Mouse (Mus musculus) limb, embryonic 10.5 days (tissue): Measurements from ENCODE around the gene Cdhr3. TPM values are rescaled to one million over a fixed set of nuclear protein-coding genes. Genes with fewer than 3 reads are reported as not detected.

ENCODE experiments used
- DNase-seq: peaks from one replicate; pipeline ENCODE4 v3.0.0-alpha.2; 2017; ENCODE audit warnings: low spot score
- H3K27ac ChIP-seq: fragments of 300-500 bp; sonication (generic); 2 replicates; pipeline ENCODE4 v1.5.1; 2016; ENCODE audit warnings: mild to moderate bottlenecking
- H3K27me3 ChIP-seq: fragments of 300-500 bp; sonication (generic); 2 replicates; pipeline ENCODE4 v1.6.1; 2016; ENCODE audit warnings: low read depth, mild to moderate bottlenecking; ENCODE audit not compliant: poor library complexity, severe bottlenecking
- H3K36me3 ChIP-seq: fragments of 300-500 bp; sonication (generic); 2 replicates; pipeline ENCODE4 v1.6.1; 2016; ENCODE audit warnings: mild to moderate bottlenecking, moderate library complexity
- H3K4me1 ChIP-seq: fragments of 300-500 bp; sonication (generic); 2 replicates; pipeline ENCODE4 v1.6.1; 2016
- H3K4me3 ChIP-seq: fragments of 300-500 bp; sonication (generic); 2 replicates; pipeline ENCODE4 v1.5.1; 2016; ENCODE audit warnings: mild to moderate bottlenecking, moderate library complexity
- H3K9me3 ChIP-seq: fragments of 300-500 bp; sonication (generic); replicated peaks from 2 replicates; pipeline ENCODE4 v1.6.1; 2016; ENCODE audit warnings: mild to moderate bottlenecking
- WGBS: fragments of 180-500 bp; shearing (Covaris S2); methylation state at CpG from one replicate; pipeline ENCODE4 v1.1.7; 2016; 5-methylcytosine and 5-hydroxymethylcytosine counted together
- polyA plus RNA-seq: library from polyadenylated mRNA; unstranded; fragments of >200 nt; fragmentation: Nextera tagmentation; extraction: Ambion mirVana; gene quantifications from 2 replicates; pipeline ENCODE4 v1.2.1, GENCODE M21; 2016

Cdhr3 gene
- polyA plus RNA-seq, 1 experiment from 2014 or later: not detected

DNA sequence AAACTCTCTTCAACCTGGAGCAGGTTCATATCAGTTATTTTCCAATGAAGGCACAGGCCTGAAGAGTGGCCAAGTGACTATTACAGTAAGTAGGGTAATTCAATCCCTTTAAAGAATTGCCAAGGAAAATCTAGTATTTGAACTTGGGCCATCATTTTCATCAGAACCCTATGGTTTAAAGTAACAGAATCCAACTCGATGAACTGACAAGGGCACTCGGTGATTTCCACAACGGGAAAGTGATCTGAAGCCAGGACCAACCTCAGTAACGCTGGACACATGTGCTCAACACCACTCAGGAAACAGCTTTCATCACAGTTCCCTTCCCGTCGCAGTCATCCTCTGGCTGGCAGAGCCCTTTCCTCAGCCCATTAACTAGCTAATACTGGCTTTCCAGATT lies 68.2 kb downstream of the Cdhr3 start:
- Histone ChIP-seq H3K9me3 (0 out of 2 replicates have a peak, but pooled peaks cover 2% of the 10 kb centered on the region), H3K27ac (no peak overlapping the region), H3K4me3 (no peak overlapping the region), H3K4me1 (peaks cover 26% of the 10 kb centered on the region), H3K36me3 (no peaks in the 10 kb centered on the region), H3K27me3 (no peaks in the 10 kb centered on the region; the same call in 1 of the 2 replicates)
- 70% methylated on average over 6 of the region's 6 CpGs for WGBS
- DNase-seq: no peak

DNA sequence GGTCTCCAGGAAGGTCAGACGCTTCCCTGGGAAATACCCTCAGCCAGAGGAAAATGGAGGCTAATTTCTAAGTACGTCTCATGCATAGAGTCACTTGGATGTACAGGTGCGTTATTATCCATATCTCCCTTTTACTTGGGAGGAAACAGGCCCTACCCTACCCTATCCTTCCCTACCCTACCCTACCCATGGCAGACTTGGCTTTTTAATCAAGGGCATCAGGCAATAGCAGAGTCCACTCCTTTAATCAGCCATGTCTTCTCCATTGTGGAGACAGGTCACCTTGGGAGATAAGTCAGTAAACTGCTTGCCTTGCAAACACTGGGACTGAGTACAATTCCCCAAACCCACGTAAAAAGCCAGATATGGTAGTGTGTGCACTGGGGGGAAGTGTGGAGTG lies 70.9 kb downstream of the Cdhr3 start:
- Histone ChIP-seq H3K27ac (no peak overlapping the region), H3K36me3 (no peaks in the 10 kb centered on the region), H3K27me3 (no peaks in the 10 kb centered on the region; the same call in 1 of the 2 replicates), H3K9me3 (0 out of 2 replicates have a peak, but pooled peaks cover 2% of the 10 kb centered on the region), H3K4me1 (0 out of 2 replicates have a peak, but pooled peaks cover 5% of the 10 kb centered on the region), H3K4me3 (no peak overlapping the region)
- no peak for DNase-seq
- WGBS: 93% methylated on average over 4 of the region's 4 CpGs

DNA sequence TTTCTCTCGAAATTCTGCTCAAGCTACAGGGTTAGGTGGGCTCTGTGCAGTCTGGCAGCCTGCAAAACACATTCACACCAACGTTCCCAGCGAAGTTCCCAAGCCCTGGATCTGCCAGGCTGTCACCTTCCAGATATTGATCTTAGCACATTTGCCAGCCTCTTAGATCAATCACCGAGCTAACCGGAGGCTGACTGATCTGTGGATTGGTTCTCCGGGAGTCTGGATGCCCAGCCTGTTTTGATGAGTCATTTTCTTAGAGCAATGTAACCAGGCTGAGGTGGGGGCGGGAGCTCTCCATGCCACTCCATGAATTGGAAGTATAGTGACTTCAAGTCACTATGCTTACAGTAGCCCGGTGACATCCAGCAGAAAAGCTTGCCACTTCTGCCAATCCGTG lies 71.5 kb downstream of the Cdhr3 start:
- Histone ChIP-seq H3K27me3 (no peaks in the 10 kb centered on the region; the same call in 1 of the 2 replicates), H3K4me1 (0 out of 2 replicates have a peak, but pooled peaks cover 5% of the 10 kb centered on the region), H3K36me3 (no peaks in the 10 kb centered on the region), H3K4me3 (no peak overlapping the region), H3K9me3 (0 out of 2 replicates have a peak, but pooled peaks cover 2% of the 10 kb centered on the region), H3K27ac (no peak overlapping the region)
- WGBS: 80% methylated on average over 9 of the region's 9 CpGs
- DNase-seq: no peak

DNA sequence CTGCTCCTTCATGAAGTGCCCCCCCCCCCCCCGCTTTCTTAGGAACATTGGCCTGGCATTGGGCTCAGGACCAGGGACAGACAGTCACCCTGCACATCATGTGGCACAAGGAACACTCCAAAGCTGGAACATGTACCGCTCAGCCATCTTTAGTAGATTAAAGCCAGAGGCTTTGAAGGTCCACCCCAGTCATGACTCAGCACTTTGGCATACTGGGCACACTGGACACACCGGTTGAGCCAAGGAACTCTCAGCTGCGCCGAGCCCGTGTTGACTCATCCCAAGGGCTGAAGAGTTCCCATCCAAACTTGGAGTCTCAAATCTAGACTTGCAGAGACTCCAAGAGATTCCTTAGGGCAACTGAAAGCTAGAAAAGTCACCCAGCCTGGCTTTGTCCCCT lies 72.7 kb downstream of the Cdhr3 start:
- Histone ChIP-seq H3K4me3 (no peak overlapping the region), H3K36me3 (no peaks in the 10 kb centered on the region), H3K9me3 (0 out of 2 replicates have a peak, but pooled peaks cover 2% of the 10 kb centered on the region), H3K4me1 (0 out of 2 replicates have a peak, but pooled peaks cover 5% of the 10 kb centered on the region), H3K27me3 (no peaks in the 10 kb centered on the region), H3K27ac (no peak overlapping the region)
- 87% methylated on average over 6 of the region's 6 CpGs for WGBS
- no peak for DNase-seq

DNA sequence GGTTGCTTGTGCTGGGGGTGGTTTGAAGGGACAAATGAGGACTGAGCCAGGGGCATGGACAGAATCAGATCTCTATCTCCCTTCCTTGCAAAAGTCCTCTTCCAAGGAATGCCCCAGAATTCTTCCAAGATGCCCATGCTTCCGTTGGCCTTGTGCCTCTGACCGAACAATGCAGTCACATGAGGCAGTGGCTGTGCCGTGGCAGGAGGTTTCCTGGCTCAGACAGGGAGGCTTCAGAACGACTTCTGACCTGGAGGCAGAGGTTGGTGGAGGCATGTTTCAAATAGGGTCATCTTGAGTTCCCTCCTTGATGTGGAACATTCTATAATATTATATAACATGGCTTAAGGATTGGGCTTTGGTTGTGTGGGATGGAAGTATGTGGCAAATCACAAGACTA lies 74.1 kb downstream of the Cdhr3 start:
- WGBS: 82% methylated on average over 4 of the region's 4 CpGs
- 0 out of 2 replicates have a peak, but pooled peaks cover 2% of the 10 kb centered on the region for H3K9me3 ChIP-seq
- no peaks in the 10 kb centered on the region for H3K36me3 ChIP-seq
- no peak overlapping the region for H3K27ac ChIP-seq
- H3K4me3 ChIP-seq: no peak overlapping the region
- DNase-seq: no peak
- 0 out of 2 replicates have a peak, but pooled peaks cover 5% of the 10 kb centered on the region for H3K4me1 ChIP-seq
- H3K27me3 ChIP-seq: no peaks in the 10 kb centered on the region

DNA sequence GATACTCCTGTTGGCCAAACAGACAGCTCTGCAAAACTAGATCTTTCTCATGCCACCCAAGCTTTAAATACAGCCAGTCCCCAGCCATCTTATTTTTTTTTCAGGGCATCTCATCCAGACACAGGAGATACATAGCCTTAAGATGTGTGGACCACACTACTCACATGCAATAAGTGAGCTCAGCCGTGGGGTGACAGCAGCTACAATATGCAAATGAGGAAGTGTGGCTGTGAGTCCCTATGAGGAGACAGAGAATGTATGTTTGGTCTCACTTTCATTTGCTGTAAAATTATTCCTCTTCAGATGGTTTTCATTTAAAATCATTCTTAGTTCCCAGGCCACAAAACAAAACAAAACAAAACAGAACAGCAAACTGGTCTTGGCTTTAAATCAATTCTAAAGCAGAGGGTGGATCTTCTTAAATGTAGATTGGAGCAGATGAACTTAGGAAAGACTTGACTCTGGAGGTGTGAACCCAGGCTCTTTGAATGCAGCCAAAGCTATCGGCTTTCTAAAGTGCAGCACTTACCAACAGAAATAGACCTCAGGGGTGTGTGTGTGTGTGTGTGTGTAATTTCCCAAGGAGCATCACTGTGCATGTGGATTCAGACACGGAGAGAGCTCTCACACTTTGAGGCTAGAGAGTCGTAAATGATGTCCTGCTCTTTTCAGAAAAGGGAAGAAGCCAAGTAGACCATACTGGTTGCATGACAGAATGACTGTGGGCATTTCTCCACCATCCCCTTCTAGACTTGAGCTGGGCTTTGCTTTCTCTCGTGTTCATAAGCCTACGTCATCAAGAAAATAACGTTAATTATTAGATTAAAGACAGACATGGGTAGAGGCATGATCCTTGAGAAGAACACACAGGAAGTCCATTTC lies 75.6 kb downstream of the Cdhr3 start:
- Histone ChIP-seq H3K4me3 (no peak overlapping the region), H3K9me3 (no peaks in the 10 kb centered on the region), H3K27ac (no peak overlapping the region), H3K4me1 (0 out of 2 replicates have a peak, but pooled peaks cover 5% of the 10 kb centered on the region), H3K36me3 (no peaks in the 10 kb centered on the region), H3K27me3 (no peaks in the 10 kb centered on the region)
- DNase-seq: no peak
- WGBS: 71% methylated on average over 7 of the region's 7 CpGs

DNA sequence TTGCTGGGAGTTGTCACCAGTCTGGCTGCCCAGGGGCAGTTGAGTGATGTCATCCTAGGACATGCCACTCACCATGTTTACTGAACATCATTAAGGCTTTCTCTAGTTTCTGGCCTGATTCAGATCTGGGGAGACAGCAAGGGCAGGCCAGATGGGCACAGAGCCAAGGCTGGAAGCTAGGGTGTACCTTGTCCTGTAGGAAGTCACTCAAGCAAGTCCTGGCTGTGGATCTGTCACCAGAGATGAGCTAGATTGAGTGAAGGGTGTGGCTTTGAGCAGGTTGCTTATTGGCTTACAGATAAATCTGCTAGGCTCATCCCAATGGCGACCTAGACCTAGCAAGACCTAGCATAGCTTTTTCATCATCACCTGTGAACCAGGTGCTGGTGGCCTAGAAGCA lies 77.6 kb downstream of the Cdhr3 start:
- Histone ChIP-seq H3K27me3 (no peaks in the 10 kb centered on the region), H3K36me3 (no peaks in the 10 kb centered on the region), H3K4me1 (0 out of 2 replicates have a peak, but pooled peaks cover 5% of the 10 kb centered on the region), H3K27ac (no peak overlapping the region), H3K4me3 (no peak overlapping the region), H3K9me3 (no peaks in the 10 kb centered on the region)
- 91% methylated on average over 1 of the region's 1 CpGs for WGBS
- DNase-seq: no peak

DNA sequence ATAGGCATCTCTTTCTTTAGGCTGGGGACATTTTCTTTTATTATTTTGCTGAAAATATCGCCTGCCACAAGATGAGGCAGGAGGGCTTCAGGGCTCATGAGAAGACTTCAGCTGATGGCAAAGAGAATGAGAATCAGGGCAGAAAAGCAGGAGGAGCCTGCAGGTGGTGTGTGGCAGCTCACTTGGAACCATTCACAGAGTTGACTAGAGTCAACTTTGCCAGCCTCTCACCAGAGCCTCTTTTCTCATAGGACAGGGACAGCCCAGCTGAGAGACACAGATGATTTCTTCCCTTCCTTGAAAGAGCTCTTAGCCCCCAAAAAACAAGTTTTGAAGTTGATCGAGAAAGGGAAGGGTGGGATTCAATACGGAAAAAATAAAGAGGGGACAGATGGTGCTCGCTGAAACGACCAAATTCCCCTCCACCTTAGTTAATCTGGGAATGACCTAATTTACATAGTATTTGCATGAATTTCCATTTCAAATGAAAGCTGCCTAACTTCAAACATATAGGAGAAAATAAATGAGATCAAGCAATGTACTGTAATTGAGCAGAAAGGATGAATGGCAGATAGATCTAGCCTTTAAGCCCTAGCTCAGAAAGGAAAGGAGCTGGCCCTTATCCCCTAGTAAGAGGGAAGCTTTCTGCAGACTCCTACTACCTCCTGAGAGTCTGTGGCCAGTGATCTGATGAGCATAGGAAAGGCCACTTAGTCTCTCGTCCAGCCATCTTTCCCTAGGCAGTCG lies 78.5 kb downstream of the Cdhr3 start:
- no peaks in the 10 kb centered on the region for H3K36me3 ChIP-seq
- H3K4me1 ChIP-seq: 0 out of 2 replicates have a peak, but pooled peaks cover 6% of the 10 kb centered on the region
- no peak overlapping the region for H3K27ac ChIP-seq
- no peak for DNase-seq
- no peak overlapping the region for H3K4me3 ChIP-seq
- H3K27me3 ChIP-seq: no peaks in the 10 kb centered on the region
- no peaks in the 10 kb centered on the region for H3K9me3 ChIP-seq
- 60% methylated on average over 7 of the region's 7 CpGs for WGBS

DNA sequence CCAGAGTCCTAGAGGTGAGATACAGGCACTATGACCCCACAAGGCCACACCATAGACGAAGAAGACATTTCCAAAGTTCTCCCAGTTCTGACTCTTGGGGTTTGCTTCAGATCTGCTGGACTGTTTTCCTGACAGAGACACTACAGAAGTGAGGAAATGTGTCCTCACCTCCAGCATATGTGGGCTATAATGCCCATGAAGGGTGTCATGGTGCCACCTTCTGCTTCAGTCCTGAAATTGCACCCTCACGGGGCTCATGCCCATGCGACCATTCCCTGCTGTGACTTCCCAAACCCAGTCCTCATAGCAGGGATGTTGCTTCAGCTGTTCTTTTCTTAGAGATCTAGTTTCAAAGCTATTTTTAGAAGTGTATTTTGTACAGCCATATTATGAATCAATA lies 82.6 kb downstream of the Cdhr3 start:
- Histone ChIP-seq H3K27ac (no peak overlapping the region), H3K36me3 (no peaks in the 10 kb centered on the region), H3K4me3 (no peak overlapping the region), H3K4me1 (peaks cover 18% of the 10 kb centered on the region), H3K27me3 (no peaks in the 10 kb centered on the region), H3K9me3 (no peaks in the 10 kb centered on the region)
- no peak for DNase-seq
- WGBS: 43% methylated on average over 3 of the region's 3 CpGs

DNA sequence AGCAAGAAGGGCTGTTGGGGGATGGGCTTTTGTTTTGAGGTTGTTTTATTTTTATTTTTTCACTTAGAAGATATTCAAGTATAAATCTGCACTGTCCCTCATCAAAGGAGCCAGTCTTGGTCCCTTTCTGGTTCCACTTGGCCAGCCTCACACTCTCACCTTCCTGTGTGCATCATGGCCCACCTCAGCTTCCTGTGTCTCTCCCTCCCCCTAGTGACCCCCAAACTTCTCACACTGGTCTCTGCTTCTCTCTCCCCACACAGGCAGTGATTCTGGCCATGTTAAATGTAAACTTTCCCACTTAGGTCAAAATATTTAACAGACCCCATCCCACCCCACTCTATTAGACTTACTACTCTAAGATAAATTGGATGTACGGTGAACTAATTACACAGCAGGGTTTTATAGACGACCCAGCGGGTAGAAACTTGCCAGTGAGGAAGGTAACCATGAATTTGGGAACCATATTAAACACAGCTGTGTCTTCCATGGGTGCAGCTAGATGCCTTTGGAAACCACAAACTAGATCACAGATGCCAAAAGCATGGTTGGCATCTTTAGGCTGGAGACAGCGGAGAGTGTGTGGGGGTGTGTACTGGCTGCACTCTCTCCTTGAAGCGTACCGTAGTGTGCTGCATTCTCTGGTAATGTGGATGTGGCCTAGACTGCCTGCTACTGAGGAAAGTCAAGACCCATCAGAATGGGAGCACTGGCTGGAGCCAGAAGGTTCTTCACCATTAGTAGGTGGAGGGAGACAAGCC lies 83.3 kb downstream of the Cdhr3 start:
- WGBS: 81% methylated on average over 6 of the region's 6 CpGs
- DNase-seq: no peak
- peaks cover 18% of the 10 kb centered on the region for H3K4me1 ChIP-seq
- H3K27me3 ChIP-seq: no peaks in the 10 kb centered on the region
- no peaks in the 10 kb centered on the region for H3K36me3 ChIP-seq
- no peak overlapping the region for H3K4me3 ChIP-seq
- H3K27ac ChIP-seq: no peak overlapping the region
- H3K9me3 ChIP-seq: no peaks in the 10 kb centered on the region

DNA sequence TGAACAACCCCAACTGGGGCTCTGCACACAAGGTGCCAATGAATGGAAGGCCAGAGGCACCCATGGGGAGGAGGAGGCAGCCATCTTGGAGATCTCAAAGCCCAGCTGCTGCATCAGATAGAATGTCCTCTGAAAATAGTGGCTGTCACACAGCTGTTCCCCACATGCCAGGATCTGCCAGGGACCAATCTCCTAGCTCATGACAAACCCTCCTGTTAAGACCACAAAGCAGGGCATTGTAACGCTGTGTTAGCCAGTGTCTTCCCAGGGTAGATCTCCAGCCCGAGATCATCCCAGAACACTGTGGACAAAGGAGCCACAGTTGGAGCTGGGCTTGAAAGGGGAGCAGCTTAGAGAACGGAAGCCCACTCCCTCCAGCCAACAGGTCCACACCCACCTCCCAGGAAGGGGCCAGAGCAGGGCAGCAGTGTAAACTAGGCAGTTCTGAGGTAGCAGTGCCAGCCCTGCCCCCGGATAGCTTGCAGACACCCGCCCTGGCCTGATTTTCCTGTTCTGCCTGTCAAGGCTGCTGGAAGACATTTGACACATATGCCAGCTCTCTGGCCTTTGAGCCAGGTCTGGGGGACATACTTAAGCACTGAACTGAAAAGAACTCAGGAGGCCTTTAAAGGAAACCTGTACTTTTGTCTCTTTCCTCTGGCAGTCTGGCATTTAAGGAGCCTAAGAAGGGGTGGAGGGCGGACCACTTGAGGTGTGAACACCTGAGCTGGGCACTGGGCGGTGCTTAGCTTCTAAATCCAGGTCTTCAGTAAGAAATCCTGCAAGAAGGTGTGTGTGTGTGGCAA lies 84.2 kb downstream of the Cdhr3 start:
- Histone ChIP-seq H3K36me3 (no peaks in the 10 kb centered on the region), H3K27ac (peak overlapping the region; percentile 58), H3K27me3 (no peaks in the 10 kb centered on the region), H3K9me3 (no peaks in the 10 kb centered on the region), H3K4me1 (peaks cover 18% of the 10 kb centered on the region), H3K4me3 (no peak overlapping the region)
- DNase-seq: no peak
- WGBS: 60% methylated on average over 7 of the region's 7 CpGs

DNA sequence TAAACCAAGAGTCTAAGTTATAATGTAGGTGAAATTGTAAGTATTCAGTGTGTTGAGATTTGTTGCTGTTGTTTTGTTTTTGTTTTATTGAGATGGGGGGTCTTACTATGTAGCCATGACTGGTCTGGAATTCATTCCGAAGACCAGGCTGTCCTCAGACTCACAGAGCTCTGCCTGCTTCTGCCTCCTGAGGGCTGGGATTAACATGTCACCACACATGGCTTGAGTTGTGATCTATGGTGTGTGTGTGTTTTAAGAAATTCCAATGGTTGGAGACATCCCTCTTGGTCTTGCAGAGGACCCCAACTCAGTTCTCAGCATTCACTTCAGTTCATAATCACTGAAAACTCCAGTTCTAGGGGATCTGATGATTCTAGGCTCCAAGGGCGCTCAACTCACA lies 85.5 kb downstream of the Cdhr3 start:
- Histone ChIP-seq H3K36me3 (no peaks in the 10 kb centered on the region), H3K4me1 (peaks cover 18% of the 10 kb centered on the region), H3K27ac (no peak overlapping the region), H3K4me3 (no peak overlapping the region), H3K27me3 (no peaks in the 10 kb centered on the region), H3K9me3 (no peaks in the 10 kb centered on the region)
- no peak for DNase-seq
- 96% methylated on average over 2 of the region's 2 CpGs for WGBS
